Mouse (Mus musculus) NIH3T3 (cell line): ENCODE measurements around the gene Ptk6.

Source experiments
- DNase-seq: peaks from one replicate; pipeline ENCODE4 v3.0.0-alpha.2; 2012; ENCODE audit warnings: low read depth

Gene Ptk6

DNA sequence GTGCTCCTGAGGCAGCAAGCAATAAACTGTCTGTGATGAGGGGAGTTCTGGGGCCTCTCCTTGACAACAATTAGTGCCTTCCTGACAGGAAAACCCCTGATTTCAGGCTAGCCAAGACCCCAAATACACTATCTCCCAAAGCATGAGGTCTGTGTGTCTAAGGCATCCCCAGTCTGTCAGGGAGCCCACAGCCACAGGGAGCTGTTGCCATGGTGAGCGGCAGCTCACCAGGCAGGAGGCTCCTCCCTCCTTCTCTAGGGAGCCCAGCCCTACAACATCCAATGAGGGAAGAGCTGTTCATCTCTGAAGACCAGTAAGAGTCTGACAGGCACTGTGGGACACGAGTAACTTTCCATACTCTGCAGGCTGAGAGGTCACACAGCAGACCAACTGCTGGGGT is 42.8 kb downstream of the Ptk6 start:
- peak; percentile 30 for DNase-seq

GRCm38 (mm10) chr2:181159091-181159514 is 43.5 kb downstream of the Ptk6 start:
- DNase-seq = no peak

GRCm38 (mm10) chr2:181158471-181158870 is 44.1 kb downstream of the Ptk6 start:
- DNase-seq = no peak

DNA sequence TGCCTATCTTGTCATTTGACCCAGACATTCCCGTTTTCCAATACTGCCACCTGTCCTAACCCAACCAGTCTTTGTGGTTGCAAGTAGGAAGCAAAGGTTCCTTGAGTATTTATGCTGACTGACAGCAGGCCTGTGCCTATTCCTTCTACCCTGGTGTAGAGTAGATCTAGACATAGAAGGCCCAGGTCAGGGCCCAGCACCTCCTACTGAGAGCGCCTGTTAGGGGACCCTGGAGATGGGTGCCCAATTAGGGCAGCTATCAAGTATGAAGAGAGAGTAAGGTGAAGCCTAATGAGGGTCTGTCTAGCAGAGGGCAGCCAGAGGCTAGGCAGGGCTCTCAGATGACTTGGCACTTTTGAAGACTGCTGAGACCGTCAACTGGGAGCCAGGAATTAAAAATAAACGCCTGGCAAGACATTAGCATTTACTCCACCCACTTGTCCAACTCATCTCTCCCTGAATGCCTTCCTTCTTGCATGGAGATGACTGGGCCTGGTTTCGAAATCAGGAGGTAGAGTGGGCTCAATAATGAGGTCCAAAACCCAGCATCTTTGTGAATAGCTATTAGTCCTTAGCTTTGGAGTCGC is 44.8 kb downstream of the Ptk6 start:
- DNase-seq = peak; percentile 33

- DNase-seq = no peak
Observed at GRCm38 (mm10) chr2:181157180-181157579, 45.4 kb downstream of the Ptk6 start.

- no peak for DNase-seq
Observed at GRCm38 (mm10) chr2:181156248-181157121, 46.1 kb downstream of the Ptk6 start, which contains the start of gene Eef1a2. TSS of gene Eef1a2 (minus strand) at chr2:181157014.

GRCm38 (mm10) chr2:181155801-181156200 is 46.8 kb downstream of the Ptk6 start:
- DNase-seq = no peak

GRCm38 (mm10) chr2:181154831-181155415 is 47.7 kb downstream of the Ptk6 start:
- DNase-seq = no peak

DNA sequence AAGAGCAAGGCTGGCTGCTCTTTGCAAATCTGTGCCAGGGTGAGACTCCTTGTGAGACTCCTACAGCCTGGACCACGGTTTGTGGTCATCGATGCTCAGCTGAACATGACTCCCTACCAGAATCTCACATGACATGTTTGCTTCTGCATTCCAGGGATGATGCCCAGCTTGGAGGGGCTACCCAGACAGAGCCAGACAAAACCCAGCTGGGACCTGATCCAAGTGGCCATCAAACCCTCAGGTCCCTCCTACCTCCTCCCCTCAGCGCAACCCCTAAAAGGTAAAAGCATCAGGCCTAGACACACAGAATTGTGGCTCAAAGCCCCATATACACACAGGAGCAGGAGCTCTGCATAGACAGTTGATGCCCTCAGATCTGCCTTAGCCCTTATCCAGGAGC is 48.2 kb downstream of the Ptk6 start:
- DNase-seq = no peak

DNA sequence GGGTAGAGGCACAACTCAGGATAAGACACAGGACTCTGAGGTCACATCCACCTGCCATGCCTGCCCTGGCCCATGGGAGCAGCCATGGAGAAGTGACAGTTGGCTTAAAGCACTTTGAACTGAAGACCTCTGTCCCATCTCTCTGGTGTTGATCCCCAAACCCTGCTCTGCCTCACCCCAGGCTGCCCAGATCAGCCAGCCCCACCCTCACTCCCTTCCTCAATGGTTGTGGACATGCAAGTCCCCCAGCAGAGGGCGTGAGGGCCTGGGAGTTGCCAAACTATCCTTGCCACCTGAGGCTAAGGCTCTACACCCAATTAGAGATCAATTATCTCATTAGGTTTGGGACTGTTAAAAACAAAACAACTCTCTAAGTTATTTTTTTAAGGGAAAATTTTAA is 48.8 kb downstream of the Ptk6 start:
- DNase-seq = peak; percentile 25

DNA sequence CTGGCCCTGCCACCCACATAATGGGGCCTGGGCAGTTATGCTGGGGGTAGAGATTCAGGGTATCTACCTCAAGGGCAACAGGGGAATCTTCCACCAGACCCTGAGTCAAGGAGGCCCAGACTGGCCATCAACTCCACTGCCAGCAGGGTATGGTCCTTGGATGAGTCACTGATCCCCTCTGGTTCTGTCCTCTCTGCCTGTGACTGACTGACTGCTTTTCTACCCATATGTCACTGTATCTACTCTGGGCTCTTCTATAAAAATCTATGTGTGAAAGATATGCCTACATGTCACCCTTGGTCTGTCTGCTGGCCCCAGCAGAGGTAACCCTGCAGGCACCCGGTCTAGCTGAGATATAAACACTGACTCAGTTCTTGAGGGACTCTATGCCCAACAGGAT is 49.5 kb downstream of the Ptk6 start:
- DNase-seq = no peak

GRCm38 (mm10) chr2:181152701-181153100 is 49.9 kb downstream of the Ptk6 start:
- DNase-seq = no peak

DNA sequence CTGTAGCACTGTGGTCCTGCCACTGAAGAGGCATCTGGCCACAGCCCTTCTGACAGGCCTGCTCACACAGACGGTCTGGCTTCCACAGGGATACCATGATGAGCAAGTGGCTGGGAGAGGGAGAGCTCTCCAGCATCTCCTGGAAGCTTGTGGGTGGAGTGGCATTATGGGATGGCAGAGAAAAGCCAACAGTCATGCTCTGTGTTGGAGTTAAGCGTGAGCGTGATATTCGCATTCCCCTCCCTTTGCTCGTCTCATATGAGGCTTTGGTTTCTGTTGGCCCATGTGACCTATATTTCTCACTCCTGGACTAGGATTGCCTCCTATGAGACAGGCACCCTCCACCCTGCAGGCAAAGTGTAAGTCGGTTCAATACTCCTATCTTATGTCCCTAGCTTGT is 52.3 kb downstream of the Ptk6 start:
- no peak for DNase-seq

- DNase-seq = no peak
Observed at GRCm38 (mm10) chr2:181148318-181148955, 54.2 kb downstream of the Ptk6 start.

DNA sequence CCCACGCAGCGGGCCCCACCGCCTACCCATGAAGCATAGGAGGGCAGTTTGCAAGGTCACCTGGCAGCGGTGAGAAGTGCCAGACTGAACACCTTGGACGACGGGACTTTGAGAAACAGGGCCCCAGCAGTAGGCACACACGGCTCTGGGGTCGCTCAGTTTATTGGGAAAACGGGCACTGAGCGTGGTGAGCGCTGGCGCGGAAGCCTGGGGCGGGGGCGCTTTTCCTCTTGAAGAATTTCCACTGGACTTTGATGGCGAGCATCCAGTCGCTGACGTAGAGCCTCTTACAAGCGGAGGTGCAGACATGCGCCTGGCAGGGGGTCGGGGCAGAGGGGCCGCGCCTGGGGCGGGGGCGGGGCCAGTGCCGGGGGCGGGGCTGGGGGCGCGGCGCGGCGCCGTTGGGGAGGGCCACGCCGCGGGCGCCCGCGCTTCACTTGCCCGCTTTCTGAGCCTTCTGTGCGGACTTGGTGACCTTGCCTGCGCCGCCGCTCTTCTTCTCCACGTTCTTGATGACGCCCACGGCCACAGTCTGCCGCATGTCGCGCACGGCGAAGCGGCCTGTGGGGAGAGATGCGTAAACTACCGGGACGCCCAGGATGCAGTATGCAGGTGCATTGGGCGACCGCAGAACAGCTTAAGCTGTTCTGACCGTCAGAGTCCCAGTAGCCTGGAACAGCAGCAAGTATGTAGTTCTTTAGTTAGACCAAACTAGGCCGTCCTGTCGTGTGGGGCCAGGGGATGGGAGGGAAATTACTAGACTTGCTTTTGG is 54.9 kb downstream of the Ptk6 start:
- no peak for DNase-seq

DNA sequence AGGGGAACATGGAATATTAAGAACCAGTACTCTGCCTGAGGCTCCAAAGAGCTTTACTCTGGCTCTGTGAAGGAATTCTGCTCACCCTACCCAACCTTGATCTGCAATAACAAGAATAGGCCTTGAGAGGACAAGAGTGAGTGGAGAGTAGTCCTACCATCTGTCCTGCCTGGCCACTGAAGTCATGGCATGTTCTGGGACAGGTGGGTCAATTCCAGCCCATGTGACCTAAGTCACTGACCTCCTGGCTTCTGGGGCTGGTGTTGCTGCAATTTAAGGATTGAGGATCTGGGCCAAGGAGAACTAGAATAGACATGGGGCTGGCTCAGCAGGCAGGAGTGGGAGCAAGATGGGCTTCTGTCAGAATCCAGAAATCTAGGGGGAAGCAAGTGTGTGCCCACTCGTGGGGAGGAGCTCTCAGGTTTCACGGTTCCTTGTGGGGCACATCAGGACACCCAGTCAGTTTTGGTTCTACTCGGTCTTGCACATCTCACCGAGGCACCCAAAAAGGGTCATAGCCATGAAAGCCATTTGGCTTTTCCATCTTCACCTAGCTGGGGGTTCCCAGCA is 55.5 kb downstream of the Ptk6 start:
- no peak for DNase-seq

DNA sequence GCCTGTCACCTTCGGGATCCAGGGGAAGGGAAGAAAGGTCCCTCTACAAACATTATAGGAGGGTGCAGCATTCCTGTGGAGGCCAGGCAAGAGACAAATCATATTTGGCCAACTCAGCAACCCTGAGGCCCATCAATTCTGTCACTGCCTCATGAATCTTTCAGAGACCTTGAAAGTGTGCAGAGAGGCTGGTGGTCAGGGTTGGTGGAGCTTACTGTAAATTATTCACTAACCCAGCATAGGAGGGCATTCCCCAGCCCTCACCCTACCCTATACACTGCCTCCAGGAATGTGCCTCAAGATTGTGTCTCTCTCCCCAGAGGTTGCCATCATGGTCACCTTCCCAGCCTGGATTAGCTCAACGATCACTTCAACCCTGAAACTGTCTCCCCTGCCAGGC is 57.9 kb downstream of the Ptk6 start:
- DNase-seq = no peak
